Comparison of ENCODE assay signal across 8 mouse cellular contexts in the genomic region with DNA sequence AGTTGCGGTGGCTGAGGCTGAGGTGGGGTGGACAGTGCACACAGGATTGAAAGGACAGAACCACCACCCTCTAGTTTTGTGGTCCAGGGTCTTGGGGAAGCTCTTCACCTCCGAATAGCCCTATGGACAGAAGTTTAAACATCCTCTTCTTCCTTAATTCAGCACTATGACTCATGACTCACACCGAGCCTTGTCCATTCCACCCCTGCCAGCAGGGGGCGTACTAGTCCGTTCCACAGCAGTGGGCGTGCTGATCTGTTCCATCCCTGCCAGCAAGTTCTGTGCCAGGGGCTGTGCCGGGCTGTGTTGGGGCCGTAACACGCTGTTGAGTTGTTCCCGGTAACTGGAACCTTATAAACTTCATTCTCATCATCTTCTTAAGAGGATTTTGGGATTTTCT.
DNase-seq lines count a peak whose midpoint lies in the region; TF ChIP-seq lines count a peak whose summit lies in the region.

No protein-coding gene starts in this region.

- peak; percentile 47 for TF ChIP-seq CTCF in cortical plate, adult 2 months (IDR thresholded peaks at IDR 0.05; ENCODE audit: extremely low read depth, insufficient read depth, low read length)

- TF ChIP-seq POLR2A in cortical plate, adult 2 months (IDR thresholded peaks at IDR 0.05; ENCODE audit: extremely low read depth, insufficient read depth, low read length), result no peak

- no peak overlapping the region for H3K4me3 ChIP-seq in cortical plate, adult 2 months (ENCODE audit: insufficient read depth, low read length)

- H3K4me1 ChIP-seq in cortical plate, adult 2 months (ENCODE audit: control insufficient read depth, insufficient read depth, low read length), result no peaks in the 10 kb centered on the region

- H3K27ac ChIP-seq in cortical plate, adult 2 months (ENCODE audit: insufficient read depth, low read length), result no peak overlapping the region

- peak; percentile 65 to 87 for DNase-seq in adrenal gland, adult (ENCODE audit: inconsistent age in 2 of 2, low spot score in 1 of 2)
- no peak for DNase-seq in adrenal gland, adult 8-10 months
- peak; percentile 47 for DNase-seq in layer of hippocampus, adult 11-12 months (ENCODE audit: low spot score)
- DNase-seq in layer of hippocampus, adult 8-10 months (ENCODE audit: low spot score in 2 of 2), result no peak
- peak; percentile 68 for DNase-seq in ES-CJ7 (ENCODE audit: low read depth, low spot score)
- peak; percentile 44 for DNase-seq in lung, postnatal 36 days
- DNase-seq in yolk sac, embryonic 10.5 days (ENCODE audit: low spot score), result no peak

Comparison
In these comparisons a context has a peak if more than half of its experiments do, and no peak if none do; other contexts are left out.
1. DNase-seq: peak in adrenal gland, adult (2 of 2), layer of hippocampus, adult 11-12 months (single experiment), ES-CJ7 (single experiment) and lung, postnatal 36 days (single experiment); none in adrenal gland, adult 8-10 months (single experiment), layer of hippocampus, adult 8-10 months (0 of 2) and yolk sac, embryonic 10.5 days (single experiment).